Mouse (Mus musculus) left cerebral cortex, adult 18-20 months (tissue): Measurements from ENCODE around the gene Edn3. TPM values are rescaled to one million over a fixed set of nuclear protein-coding genes. Genes with fewer than 3 reads are reported as not detected.

Experiments used
- DNase-seq, 2 experiments: peaks; one replicate each; pipeline ENCODE4 v3.0.0; 2021 to 2022; ENCODE audit warnings: low spot score in 2 of 2, mixed read lengths in 1 of 2
- long read RNA-seq, 2 experiments: library from polyadenylated mRNA; stranded (forward); transcript quantifications; one replicate each; pipeline ENCODE4 v2.0.0; 2021
- total RNA-seq, 2 experiments: library from RNA; stranded (reverse); gene quantifications; 2 replicates each; pipeline ENCODE4 v1.2.3; 2021

Edn3 gene
- total RNA-seq: 1 to 10 TPM; 4.3 to 5.9 TPM
- long read RNA-seq, experiment 1, partial matches to known transcripts: 1 of 5 reads
- long read RNA-seq, experiment 1, other reads (novel, unspliced or antisense): 0 of 5 reads
- long read RNA-seq, experiment 2, partial matches to known transcripts: 0 of 2 reads
- long read RNA-seq, experiment 2, other reads (novel, unspliced or antisense): 0 of 2 reads

DNA sequence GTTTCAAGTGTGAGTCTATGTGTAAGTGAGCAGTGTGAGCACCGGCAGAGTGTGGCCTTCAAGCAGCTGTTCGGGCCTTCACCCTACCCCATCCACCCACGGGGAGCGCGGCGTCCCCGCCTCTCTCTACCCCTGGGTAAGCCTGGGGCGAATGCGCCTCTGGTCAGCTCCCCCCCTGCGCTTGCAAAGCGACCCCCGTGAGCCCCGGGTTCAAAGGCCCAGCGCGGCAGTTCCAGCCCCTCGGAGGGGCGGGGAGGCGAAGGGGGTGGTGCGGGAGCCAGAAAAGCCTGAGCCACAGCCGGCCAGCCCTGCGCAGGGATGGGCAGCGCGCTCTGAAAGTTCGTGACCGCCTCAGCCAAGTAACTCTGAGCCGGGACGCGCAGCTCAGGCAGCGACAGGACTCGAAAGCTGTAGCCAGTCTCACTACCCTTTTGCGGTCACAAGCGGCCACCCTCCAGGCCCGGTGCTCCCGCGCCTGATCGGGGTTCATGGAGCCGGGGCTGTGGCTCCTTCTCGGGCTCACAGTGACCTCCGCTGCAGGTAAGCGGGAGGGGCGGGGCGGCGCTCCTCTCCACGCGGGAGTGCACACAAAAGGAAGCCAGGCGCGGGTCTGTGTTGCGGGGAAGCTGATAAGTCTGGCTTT is at the start of gene Edn3:
Edn3 (plus strand) TSS at position 141 of the 643 bp plus-strand sequence.
- DNase-seq: no peak

DNA sequence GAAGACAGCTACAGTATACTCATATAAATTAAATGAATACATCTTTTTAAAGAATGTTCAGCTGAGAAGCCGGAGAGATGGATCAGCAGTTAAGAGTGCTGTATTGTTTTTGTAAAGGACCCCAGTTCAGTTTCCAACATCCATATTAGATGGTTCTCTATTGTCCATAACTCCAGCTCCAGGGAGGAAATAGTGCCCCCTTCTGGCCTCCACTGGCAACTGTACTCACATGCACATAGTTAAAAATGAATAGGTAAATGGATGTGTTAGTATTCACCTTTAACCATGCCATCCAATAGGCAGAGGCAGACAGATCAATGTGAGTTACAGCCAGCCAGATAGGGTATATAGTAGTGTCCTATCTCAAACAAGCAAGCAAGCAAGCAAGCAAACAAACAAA is 48.4 kb upstream of the Edn3 start:
- DNase-seq: no peak

- no peak for DNase-seq
These were observed 44.5 kb upstream of the Edn3 start for GRCm38 (mm10) chr2:174715938-174716337.

DNA sequence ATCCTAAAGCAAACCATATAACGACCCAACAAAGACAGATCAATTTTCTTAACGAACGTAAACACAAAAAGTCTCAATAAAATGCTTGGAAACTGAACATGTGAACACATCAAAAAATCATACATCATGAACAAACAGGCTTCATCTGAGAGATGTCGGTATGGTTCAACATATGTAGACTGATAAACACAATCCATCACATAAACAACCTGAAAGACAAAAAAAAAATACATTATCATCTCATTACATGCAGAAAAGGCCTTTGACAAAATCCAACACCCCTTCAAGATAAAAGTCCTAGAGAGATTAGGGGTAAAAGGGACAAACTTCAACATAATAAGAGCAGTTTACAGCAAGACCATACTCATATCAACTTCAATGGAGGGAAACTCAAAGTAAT is 42.6 kb upstream of the Edn3 start:
- DNase-seq: no peak

- no peak for DNase-seq
These were observed 33.1 kb upstream of the Edn3 start for GRCm38 (mm10) chr2:174727114-174727823.

DNA sequence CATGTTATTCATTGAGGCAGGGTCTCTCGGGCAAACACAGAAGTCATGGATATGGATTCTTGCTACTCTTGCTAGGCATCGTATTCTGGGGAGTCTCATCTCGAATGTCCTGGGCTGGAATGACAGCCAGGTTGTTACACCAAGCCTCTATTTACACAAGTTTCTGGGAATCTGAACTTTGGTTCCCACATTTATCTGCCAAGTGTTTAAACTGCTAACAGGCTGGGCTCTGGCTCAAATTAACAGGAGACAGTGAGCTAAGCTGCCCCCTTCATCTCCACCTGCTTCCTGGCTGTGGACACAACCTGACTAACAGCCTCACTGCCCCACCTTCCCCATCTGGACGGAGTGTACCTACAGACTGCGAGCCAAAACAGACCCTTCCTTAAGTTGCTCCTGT is 28.5 kb upstream of the Edn3 start:
- DNase-seq: no peak

GRCm38 (mm10) chr2:174735270-174735669 is 25.1 kb upstream of the Edn3 start:
- DNase-seq: no peak

DNA sequence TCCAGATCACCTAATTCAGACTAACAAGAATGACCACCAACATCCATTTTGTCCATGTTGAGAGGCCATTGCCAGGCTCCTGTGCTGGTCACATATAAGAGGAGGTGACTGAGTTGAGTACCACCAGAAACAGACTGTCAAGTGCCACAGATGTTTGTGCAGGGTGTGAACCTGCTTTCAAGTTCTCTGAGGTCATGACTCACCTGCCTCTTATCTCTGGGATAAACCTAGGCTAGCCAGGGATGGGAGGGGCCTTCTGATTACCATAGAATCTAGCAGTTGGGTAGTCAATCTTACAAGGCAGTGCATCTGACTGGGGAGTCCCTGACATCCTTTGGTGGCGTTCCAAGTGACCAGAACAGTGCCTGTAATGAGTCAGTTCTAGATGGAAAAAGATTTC is 13.2 kb upstream of the Edn3 start:
- no peak for DNase-seq

GRCm38 (mm10) chr2:174748381-174748780 is 12.0 kb upstream of the Edn3 start:
- no peak for DNase-seq

DNA sequence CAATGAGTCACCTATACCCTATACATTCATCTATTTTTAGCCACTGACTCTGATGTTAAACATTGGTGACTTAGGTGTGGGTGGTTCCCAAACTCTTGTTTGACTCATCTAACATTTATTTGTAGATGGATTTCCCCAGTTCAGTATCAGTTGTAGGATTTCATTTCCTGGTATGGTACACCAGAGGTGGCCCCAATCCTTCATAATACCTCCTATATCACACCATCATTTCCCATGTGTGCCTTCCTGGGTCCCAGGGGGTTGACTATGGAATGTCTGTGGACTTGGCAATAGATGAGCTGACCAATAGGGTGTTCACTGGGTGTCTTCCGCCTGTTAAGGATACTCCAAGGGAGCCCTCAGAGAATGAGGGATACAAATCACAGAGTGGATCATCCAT is 7.2 kb upstream of the Edn3 start:
- no peak for DNase-seq

DNA sequence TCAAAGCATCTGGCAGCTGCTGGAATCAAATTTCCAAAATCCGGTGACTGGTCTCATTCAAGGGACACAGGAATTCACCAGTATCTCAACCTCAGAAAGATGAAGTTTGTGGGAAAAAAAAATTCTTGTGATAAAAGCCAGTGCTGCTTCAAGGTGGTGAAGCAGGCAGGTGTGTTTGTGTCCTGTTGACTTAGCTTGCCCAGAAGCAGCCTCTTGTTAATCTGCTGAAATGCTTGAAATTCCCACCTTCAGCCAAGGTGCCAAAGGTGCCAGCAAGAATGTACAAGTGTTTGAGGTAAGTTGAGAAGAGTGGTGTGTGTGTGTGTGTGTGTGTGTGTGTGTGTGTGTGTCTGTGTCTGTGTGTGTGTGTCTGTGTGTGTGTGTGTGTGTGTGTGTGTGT is 6.2 kb upstream of the Edn3 start:
- DNase-seq: no peak

- DNase-seq: no peak
These were observed 1.2 kb upstream of the Edn3 start for GRCm38 (mm10) chr2:174759189-174759588.

GRCm38 (mm10) chr2:174761452-174762101 is 1.2 kb downstream of the Edn3 start:
- DNase-seq: no peak

DNA sequence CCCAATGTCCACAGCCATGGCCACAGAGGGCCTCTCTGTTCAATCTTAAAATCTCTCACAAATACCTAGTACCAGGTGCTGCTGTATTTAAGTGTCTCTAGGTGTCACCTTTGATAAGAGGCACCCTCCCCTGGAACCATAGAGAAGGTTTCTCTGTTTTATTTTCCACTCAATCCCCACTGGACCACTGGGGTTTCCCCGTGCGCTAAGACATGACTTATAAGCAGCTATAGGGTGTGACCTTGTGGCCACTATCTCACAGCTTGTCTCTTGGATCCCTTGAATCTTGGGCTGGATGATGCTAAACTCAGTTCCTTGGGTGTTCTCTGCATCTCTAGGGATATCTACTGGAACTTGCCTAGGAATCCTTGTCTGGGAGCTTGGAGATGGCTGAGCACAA is 1.9 kb downstream of the Edn3 start:
- no peak for DNase-seq

DNA sequence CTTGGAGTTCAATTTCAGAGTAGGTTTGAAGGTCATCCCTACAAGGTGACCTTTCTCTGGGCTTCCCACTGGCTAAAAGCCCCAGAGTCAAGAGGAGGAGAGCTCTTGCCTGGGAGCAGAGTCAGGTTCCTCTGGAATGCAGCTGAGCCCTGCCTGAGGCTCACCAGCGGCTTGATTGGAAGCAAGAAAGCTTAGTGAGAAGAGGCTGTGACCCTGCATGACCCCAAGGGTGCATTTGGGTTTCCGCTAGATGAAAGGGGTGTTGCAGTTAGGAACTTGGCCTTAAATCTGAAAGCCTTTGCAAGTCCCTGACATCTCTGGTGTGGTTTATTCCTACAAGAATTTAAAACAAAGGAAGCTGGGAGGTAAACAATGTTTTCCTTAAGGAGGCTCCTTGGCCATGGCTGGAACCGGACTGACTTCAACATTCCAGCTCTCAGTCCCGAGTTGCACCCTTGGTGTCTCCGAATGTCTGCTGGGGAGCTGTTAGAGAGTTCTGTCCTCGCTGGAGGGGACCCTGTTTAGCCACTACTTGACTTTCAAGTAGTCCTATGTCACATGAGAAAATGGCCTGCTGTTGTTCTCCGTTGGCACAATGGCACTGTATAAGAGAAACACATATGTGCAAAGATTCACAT is 8.6 kb downstream of the Edn3 start:
- no peak for DNase-seq

- no peak for DNase-seq
These were observed 14.0 kb downstream of the Edn3 start for GRCm38 (mm10) chr2:174774177-174775111.

DNA sequence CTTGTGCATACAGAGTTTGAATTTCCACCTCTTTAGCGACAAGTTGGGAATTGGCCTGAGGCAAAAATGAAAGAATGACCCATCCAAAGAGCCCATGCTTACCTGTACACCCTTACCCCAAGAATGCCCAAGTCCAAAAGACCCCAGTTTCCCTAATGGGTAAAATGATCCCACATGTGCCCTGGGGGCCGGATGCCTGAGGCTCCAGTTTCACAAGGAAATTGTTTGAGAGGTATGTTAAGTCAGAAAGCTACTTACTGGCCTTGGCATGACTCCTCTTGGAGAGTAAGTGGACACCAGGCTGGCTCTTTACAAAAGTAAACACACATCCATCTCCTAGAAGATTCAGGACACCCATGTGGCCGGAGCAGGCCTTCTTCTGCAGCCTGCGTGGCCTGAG is 21.6 kb downstream of the Edn3 start:
- no peak for DNase-seq

- no peak for DNase-seq
These were observed 22.5 kb downstream of the Edn3 start for GRCm38 (mm10) chr2:174782880-174783279.

DNA sequence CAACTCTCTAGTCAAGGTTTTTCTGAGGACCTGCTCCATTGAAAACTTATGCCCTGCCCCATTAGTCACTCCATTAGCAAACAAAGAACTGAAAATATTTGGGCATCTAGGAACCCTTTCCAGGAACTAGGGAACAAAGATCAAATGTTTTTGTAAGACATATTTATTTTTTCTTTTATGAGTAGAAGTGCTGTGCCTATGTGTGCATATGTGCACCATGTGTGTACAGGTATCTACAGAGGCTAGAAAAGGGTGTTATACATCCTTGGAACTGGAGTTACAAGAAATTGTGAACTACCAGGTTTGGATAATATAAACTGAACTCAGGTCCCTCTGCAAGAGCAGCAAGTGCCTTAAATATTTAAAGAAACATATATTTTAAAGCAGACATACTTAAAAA is 28.4 kb downstream of the Edn3 start:
- no peak for DNase-seq

DNA sequence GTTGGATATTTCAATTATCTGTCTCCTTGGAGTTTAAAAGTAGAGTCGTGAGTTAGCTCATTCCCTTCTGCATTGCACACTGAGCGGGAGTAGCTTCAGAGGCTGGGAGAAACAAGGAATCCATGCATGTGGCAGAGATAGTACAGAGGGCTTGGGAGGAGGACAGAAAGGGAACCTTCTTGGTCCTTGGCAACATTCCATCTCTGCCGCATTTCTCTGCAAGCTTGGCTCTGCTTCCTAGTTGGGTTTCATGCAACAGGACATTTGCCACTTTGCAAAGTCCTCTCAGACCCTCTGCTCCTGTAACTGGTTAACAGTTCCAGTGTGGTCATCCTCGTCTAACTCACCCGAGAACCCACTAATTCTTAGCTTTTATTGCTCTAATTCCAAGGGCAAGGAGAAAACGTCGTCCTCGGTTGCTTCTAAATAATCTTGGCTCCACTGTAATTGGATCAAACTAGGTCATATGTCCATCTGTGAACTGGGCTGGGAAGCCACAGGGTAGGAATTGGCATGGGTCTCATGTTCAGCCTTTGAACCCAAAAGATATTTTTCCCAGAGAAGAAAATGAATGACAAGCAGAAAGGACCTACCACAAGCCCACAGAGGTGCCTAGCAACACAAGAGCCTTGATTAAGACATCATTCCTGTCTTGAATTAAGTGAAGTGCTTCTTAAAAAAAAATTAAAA is 32.2 kb downstream of the Edn3 start:
- DNase-seq: no peak
